Mouse (Mus musculus) small intestine, adult 2 months (tissue): ENCODE measurements at regions not wholly inside any gene's neighbourhood (a gene's known extent, or its start where the extent isn't known, plus 50 kb on each side); places are given as distances from the start of the nearest gene placed in this dataset.

Source experiments
- CTCF ChIP-seq: fragments of 200-500 bp; IDR thresholded peaks from 2 replicates; pipeline ENCODE4 v1.5.1; 2012; ENCODE audit warnings: low read depth, mild to moderate bottlenecking, control low read depth, inconsistent platforms, low read length, moderate library complexity, mixed read lengths; ENCODE audit not compliant: insufficient replicate concordance, insufficient read length; ENCODE audit errors: extremely low read depth
- POLR2A ChIP-seq: fragments of 200-500 bp; IDR thresholded peaks from 2 replicates; pipeline ENCODE4 v1.6.1; 2012; ENCODE audit warnings: low read depth, mild to moderate bottlenecking, control low read depth, inconsistent platforms, low read length, moderate library complexity

DNA sequence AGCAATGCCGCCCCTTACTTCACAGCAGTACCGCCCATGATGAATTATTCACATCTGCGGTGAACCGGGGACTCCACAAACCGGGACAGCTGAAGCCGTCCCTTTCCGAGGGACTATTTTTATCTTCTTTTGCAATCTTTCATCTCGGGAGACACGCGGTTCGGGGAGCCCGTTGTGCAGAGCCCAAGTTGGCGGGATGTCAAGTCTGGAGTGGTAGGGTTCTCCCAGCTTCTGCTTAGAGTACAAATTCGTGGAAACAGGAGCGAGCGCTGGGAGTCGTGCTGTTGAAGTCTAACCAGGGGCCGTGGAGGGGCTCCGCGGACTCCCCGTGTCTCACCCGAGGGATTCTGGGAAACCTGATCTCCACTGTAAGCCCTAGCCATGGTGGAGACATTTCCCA lies 53.0 kb upstream of the Dlk1 start:
- TF ChIP-seq POLR2A (no peak), CTCF (no peak)
